Mouse (Mus musculus) neural tube, embryonic 13.5 days (tissue): Measurements from ENCODE around the gene Slamf6. TPM values are rescaled to one million over a fixed set of nuclear protein-coding genes. Genes with fewer than 3 reads are reported as not detected.
"Not testable (repeated sequence)": the region's sequence is repeated elsewhere in the genome, so short reads cannot be mapped to it uniquely, and the experiment has no call there.

Experiments
- ATAC-seq: fragments of 200-750 bp; cut with Nextera tagmentation; 2 replicates; pipeline ENCODE4 v1.8.0; 2017; ENCODE audit warnings: low read depth, mild to moderate bottlenecking, moderate TSS enrichment, moderate library complexity
- H3K27ac ChIP-seq: fragments of 300-500 bp; sonication (generic); replicated peaks from 2 replicates; pipeline ENCODE4 v1.5.1; 2015; ENCODE audit warnings: moderate library complexity, mild to moderate bottlenecking, inconsistent platforms
- H3K27me3 ChIP-seq: fragments of 300-500 bp; sonication (generic); 2 replicates; pipeline ENCODE4 v1.6.1; 2015; ENCODE audit warnings: mild to moderate bottlenecking, inconsistent platforms
- H3K36me3 ChIP-seq: fragments of 300-500 bp; sonication (generic); 2 replicates; pipeline ENCODE4 v1.6.1; 2015; ENCODE audit warnings: mild to moderate bottlenecking, inconsistent platforms
- H3K4me1 ChIP-seq: fragments of 300-500 bp; sonication (generic); replicated peaks from 2 replicates; pipeline ENCODE4 v1.6.1; 2015; ENCODE audit warnings: inconsistent platforms
- H3K4me2 ChIP-seq: fragments of 300-500 bp; sonication (generic); 2 replicates; pipeline ENCODE4 v1.6.1; 2015; ENCODE audit warnings: inconsistent platforms, mild to moderate bottlenecking, moderate library complexity
- H3K4me3 ChIP-seq: fragments of 300-500 bp; sonication (generic); 2 replicates; pipeline ENCODE4 v1.5.1; 2015; ENCODE audit warnings: mild to moderate bottlenecking, inconsistent platforms
- H3K9ac ChIP-seq: fragments of 300-500 bp; sonication (generic); 2 replicates; pipeline ENCODE4 v1.6.1; 2015; ENCODE audit warnings: moderate library complexity, mild to moderate bottlenecking, inconsistent platforms
- H3K9me3 ChIP-seq: fragments of 300-500 bp; sonication (generic); 2 replicates; pipeline ENCODE4 v1.6.1; 2016; ENCODE audit warnings: inconsistent platforms
- WGBS: fragments of 180-500 bp; shearing (Covaris S2); methylation state at CpG from one replicate; pipeline ENCODE4 v1.1.7; 2015; 5-methylcytosine and 5-hydroxymethylcytosine counted together
- polyA plus RNA-seq: library from polyadenylated mRNA; unstranded; fragments of >200 nt; fragmentation: Nextera tagmentation; extraction: Ambion mirVana; gene quantifications from 2 replicates; pipeline ENCODE4 v1.2.1, GENCODE M21; 2015

Gene Slamf6
- polyA plus RNA-seq: 0.13 and 0.44 TPM in 2 replicates

- no peaks in the 10 kb centered on the region for H3K36me3 ChIP-seq
- no peak within 1 kb of the TSS for H3K4me2 ChIP-seq
- no peak within 1 kb of the TSS for H3K27ac ChIP-seq
- no peaks in the 10 kb centered on the region; the same call in 1 of the 2 replicates for H3K9me3 ChIP-seq
- no peak for ATAC-seq
- H3K4me3 ChIP-seq: no peak within 1 kb of the TSS
- H3K9ac ChIP-seq: no peak within 1 kb of the TSS
- no peaks in the 10 kb centered on the region for H3K27me3 ChIP-seq
- H3K4me1 ChIP-seq: no peaks in the 10 kb centered on the region
- 85% methylated on average over 14 of the region's 14 CpGs for WGBS
Measured at GRCm38 (mm10) chr1:171917305-171918039, at the start of gene Slamf6. Slamf6 (plus strand) TSS chr1:171917515.

- no peak for ATAC-seq
- H3K9me3 ChIP-seq: no peaks in the 10 kb centered on the region; the same call in 1 of the 2 replicates
- H3K36me3 ChIP-seq: no peaks in the 10 kb centered on the region
- H3K27me3 ChIP-seq: no peaks in the 10 kb centered on the region
- H3K4me2 ChIP-seq: no peak overlapping the region
- no peak overlapping the region for H3K27ac ChIP-seq
- WGBS: 85% methylated on average over 1 of the region's 1 CpGs
- no peak overlapping the region for H3K9ac ChIP-seq
- H3K4me3 ChIP-seq: no peak overlapping the region
- H3K4me1 ChIP-seq: no peaks in the 10 kb centered on the region
Measured at GRCm38 (mm10) chr1:171886989-171887388, 30.3 kb upstream of the Slamf6 start.

GRCm38 (mm10) chr1:171895364-171895763 lies 22.0 kb upstream of the Slamf6 start, which contains the start of gene Gm10521:
Gm10521 (plus strand) TSS chr1:171895664.
- not testable (repeated sequence) for H3K4me2 ChIP-seq, H3K9ac ChIP-seq, H3K27me3 ChIP-seq, H3K9me3 ChIP-seq, H3K4me3 ChIP-seq, H3K27ac ChIP-seq, H3K36me3 ChIP-seq, H3K4me1 ChIP-seq, ATAC-seq
- WGBS: 57% methylated on average over 5 of the region's 5 CpGs

- 77% methylated on average over 1 of the region's 1 CpGs for WGBS
- Histone ChIP-seq H3K4me2 (no peak overlapping the region), H3K27me3 (no peaks in the 10 kb centered on the region), H3K9me3 (peaks cover 2% of the 10 kb centered on the region; the same call in 1 of the 2 replicates), H3K4me1 (no peaks in the 10 kb centered on the region), H3K4me3 (no peak overlapping the region), H3K9ac (no peak overlapping the region), H3K27ac (no peak overlapping the region), H3K36me3 (no peaks in the 10 kb centered on the region)
- ATAC-seq: no peak
Measured at GRCm38 (mm10) chr1:171904011-171904410, 13.3 kb upstream of the Slamf6 start.

GRCm38 (mm10) chr1:171915638-171916458 lies 1.5 kb upstream of the Slamf6 start:
- 81% methylated on average over 13 of the region's 13 CpGs for WGBS
- no peak overlapping the region for H3K27ac ChIP-seq
- H3K4me3 ChIP-seq: no peak overlapping the region
- H3K9ac ChIP-seq: no peak overlapping the region
- no peak overlapping the region for H3K4me2 ChIP-seq
- no peaks in the 10 kb centered on the region for H3K36me3 ChIP-seq
- H3K9me3 ChIP-seq: peaks cover 6% of the 10 kb centered on the region
- H3K27me3 ChIP-seq: no peaks in the 10 kb centered on the region
- no peaks in the 10 kb centered on the region for H3K4me1 ChIP-seq
- no peak for ATAC-seq

GRCm38 (mm10) chr1:171918136-171918920 lies 1.0 kb downstream of the Slamf6 start:
- Histone ChIP-seq H3K4me3 (no peak overlapping the region), H3K36me3 (no peaks in the 10 kb centered on the region), H3K4me1 (no peaks in the 10 kb centered on the region), H3K27ac (no peak overlapping the region), H3K27me3 (no peaks in the 10 kb centered on the region), H3K4me2 (no peak overlapping the region), H3K9me3 (no peaks in the 10 kb centered on the region), H3K9ac (no peak overlapping the region)
- 91% methylated on average over 12 of the region's 12 CpGs for WGBS
- no peak for ATAC-seq

GRCm38 (mm10) chr1:171919193-171919592 lies 1.9 kb downstream of the Slamf6 start:
- Histone ChIP-seq H3K27me3 (no peaks in the 10 kb centered on the region), H3K36me3 (no peaks in the 10 kb centered on the region), H3K27ac (no peak overlapping the region), H3K4me1 (no peaks in the 10 kb centered on the region), H3K4me2 (no peak overlapping the region), H3K4me3 (no peak overlapping the region), H3K9me3 (no peaks in the 10 kb centered on the region), H3K9ac (no peak overlapping the region)
- WGBS: 87% methylated on average over 5 of the region's 5 CpGs
- no peak for ATAC-seq

- H3K9ac ChIP-seq: no peak overlapping the region
- H3K4me3 ChIP-seq: no peak overlapping the region
- ATAC-seq: no peak
- no peak overlapping the region for H3K4me2 ChIP-seq
- H3K27ac ChIP-seq: no peak overlapping the region
- H3K36me3 ChIP-seq: no peaks in the 10 kb centered on the region
- WGBS: 86% methylated on average over 6 of the region's 6 CpGs
- no peaks in the 10 kb centered on the region for H3K27me3 ChIP-seq
- no peaks in the 10 kb centered on the region for H3K9me3 ChIP-seq
- H3K4me1 ChIP-seq: no peaks in the 10 kb centered on the region
Measured at GRCm38 (mm10) chr1:171919901-171920510, 2.7 kb downstream of the Slamf6 start.

GRCm38 (mm10) chr1:171920989-171921621 lies 3.8 kb downstream of the Slamf6 start:
- H3K27ac ChIP-seq: no peak overlapping the region
- no peaks in the 10 kb centered on the region for H3K4me1 ChIP-seq
- no peak overlapping the region for H3K4me3 ChIP-seq
- no peak overlapping the region for H3K9ac ChIP-seq
- ATAC-seq: no peak
- H3K4me2 ChIP-seq: no peak overlapping the region
- no peaks in the 10 kb centered on the region for H3K9me3 ChIP-seq
- H3K27me3 ChIP-seq: no peaks in the 10 kb centered on the region
- WGBS: 84% methylated on average over 9 of the region's 9 CpGs
- H3K36me3 ChIP-seq: no peaks in the 10 kb centered on the region

- ATAC-seq: no peak
- Histone ChIP-seq H3K4me3 (no peak overlapping the region), H3K27ac (no peak overlapping the region), H3K36me3 (no peaks in the 10 kb centered on the region), H3K27me3 (no peaks in the 10 kb centered on the region), H3K4me2 (no peak overlapping the region), H3K9me3 (no peaks in the 10 kb centered on the region), H3K4me1 (no peaks in the 10 kb centered on the region), H3K9ac (no peak overlapping the region)
- 70% methylated on average over 2 of the region's 2 CpGs for WGBS
Measured at GRCm38 (mm10) chr1:171921641-171922040, 4.3 kb downstream of the Slamf6 start.

- Histone ChIP-seq H3K4me1 (no peaks in the 10 kb centered on the region), H3K36me3 (no peaks in the 10 kb centered on the region), H3K9me3 (no peaks in the 10 kb centered on the region), H3K4me3 (no peak overlapping the region), H3K27me3 (no peaks in the 10 kb centered on the region), H3K4me2 (no peak overlapping the region), H3K27ac (no peak overlapping the region), H3K9ac (no peak overlapping the region)
- WGBS: 89% methylated on average over 5 of the region's 5 CpGs
- ATAC-seq: no peak
Measured at GRCm38 (mm10) chr1:171922844-171923243, 5.5 kb downstream of the Slamf6 start.
